Mouse (Mus musculus) limb, embryonic 10.5 days (tissue): ENCODE measurements around the gene Spata17. TPM values are rescaled to one million over a fixed set of nuclear protein-coding genes. Genes with fewer than 3 reads are reported as not detected.

Experiments used
- DNase-seq: peaks from one replicate; pipeline ENCODE4 v3.0.0-alpha.2; 2017; ENCODE audit warnings: low spot score
- H3K27ac ChIP-seq: fragments of 300-500 bp; sonication (generic); 2 replicates; pipeline ENCODE4 v1.5.1; 2016; ENCODE audit warnings: mild to moderate bottlenecking
- H3K27me3 ChIP-seq: fragments of 300-500 bp; sonication (generic); 2 replicates; pipeline ENCODE4 v1.6.1; 2016; ENCODE audit warnings: low read depth, mild to moderate bottlenecking; ENCODE audit not compliant: poor library complexity, severe bottlenecking
- H3K36me3 ChIP-seq: fragments of 300-500 bp; sonication (generic); 2 replicates; pipeline ENCODE4 v1.6.1; 2016; ENCODE audit warnings: mild to moderate bottlenecking, moderate library complexity
- H3K4me1 ChIP-seq: fragments of 300-500 bp; sonication (generic); 2 replicates; pipeline ENCODE4 v1.6.1; 2016
- H3K4me3 ChIP-seq: fragments of 300-500 bp; sonication (generic); 2 replicates; pipeline ENCODE4 v1.5.1; 2016; ENCODE audit warnings: mild to moderate bottlenecking, moderate library complexity
- H3K9me3 ChIP-seq: fragments of 300-500 bp; sonication (generic); replicated peaks from 2 replicates; pipeline ENCODE4 v1.6.1; 2016; ENCODE audit warnings: mild to moderate bottlenecking
- WGBS: fragments of 180-500 bp; shearing (Covaris S2); methylation state at CpG from one replicate; pipeline ENCODE4 v1.1.7; 2016; 5-methylcytosine and 5-hydroxymethylcytosine counted together
- polyA plus RNA-seq: library from polyadenylated mRNA; unstranded; fragments of >200 nt; fragmentation: Nextera tagmentation; extraction: Ambion mirVana; gene quantifications from 2 replicates; pipeline ENCODE4 v1.2.1, GENCODE M21; 2016

Spata17 gene
- polyA plus RNA-seq, 1 experiment from 2014 or later, result 1.4 TPM

DNA sequence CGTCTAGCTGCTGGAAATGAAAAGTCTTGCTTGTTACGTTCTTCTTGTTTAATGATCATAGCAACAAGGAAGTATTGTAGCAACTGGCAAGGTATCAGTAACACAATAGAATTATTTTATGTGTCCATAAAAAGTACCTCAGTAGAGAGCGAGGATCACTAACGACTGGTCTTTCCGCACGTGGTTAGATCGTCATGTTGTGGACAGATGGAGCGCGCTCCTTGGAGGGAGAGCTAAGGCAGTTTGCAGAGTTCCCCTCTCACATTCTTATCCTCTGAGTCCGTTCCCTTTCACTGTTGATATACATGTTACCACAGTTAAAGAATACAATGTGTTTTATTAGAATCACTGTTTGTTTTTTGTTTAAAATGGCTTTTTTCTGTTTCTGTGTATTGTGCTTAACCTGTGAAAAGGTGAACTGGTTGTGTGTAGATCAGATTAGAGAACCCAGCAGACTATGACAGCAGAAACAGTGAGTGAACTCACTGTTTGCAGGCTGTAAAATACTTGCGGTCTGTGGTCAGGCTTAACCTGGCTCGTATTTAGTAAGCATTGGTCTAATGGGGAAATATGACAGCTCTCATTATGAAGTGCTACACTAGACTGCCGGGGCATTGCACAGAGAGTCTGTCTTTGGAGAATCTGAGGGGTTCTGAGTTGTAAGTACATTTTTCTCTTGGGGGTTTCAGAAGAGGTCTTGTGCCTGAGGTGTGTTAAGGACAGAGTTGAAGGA, 13.3 kb upstream of the Spata17 start:
- no peak overlapping the region for H3K4me3 ChIP-seq
- peaks cover 39% of the 10 kb centered on the region for H3K36me3 ChIP-seq
- no peaks in the 10 kb centered on the region for H3K9me3 ChIP-seq
- H3K4me1 ChIP-seq, result peaks cover 8% of the 10 kb centered on the region
- whole genome bisulfite sequencing, result 89% methylated on average over 13 of the region's 13 CpGs
- H3K27me3 ChIP-seq, result no peaks in the 10 kb centered on the region
- DNase-seq, result no peak
- no peak overlapping the region for H3K27ac ChIP-seq

DNA sequence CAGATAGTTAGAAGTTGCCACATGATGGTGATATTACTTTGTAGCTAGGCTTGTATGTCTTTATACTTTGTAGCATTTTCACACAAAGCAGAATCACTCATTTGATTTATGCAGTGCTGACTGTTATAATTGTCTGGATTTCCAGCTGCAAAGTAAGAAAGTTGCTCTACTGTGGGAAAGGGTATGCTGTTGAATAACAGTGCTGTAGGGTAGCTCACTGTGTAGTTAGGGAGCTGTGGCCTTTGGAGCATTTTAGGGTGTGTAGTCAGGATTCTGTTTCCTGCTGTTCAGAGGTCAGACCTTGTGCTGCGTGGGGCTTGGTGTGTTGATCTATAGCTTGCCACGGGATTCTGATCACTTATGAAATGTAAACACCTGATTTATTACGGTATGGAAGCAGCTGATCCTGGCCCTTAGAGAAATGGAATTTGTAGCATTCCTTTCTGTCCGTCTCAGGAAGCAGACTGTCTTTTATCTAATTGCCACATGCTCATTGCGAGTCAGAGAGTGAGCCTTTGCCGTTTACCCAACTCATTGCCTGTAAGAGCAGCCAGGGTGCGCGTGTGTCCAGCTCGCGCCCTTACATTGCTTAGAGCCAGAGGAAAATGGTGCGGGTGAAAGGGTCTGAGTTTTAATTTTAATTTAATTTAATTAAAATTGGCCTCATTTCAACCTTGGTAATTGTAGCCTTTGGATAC, 11.2 kb upstream of the Spata17 start:
- Histone ChIP-seq H3K36me3 (peaks cover 33% of the 10 kb centered on the region), H3K27ac (no peak overlapping the region), H3K27me3 (no peaks in the 10 kb centered on the region), H3K4me3 (no peak overlapping the region), H3K4me1 (no peaks in the 10 kb centered on the region), H3K9me3 (no peaks in the 10 kb centered on the region)
- no peak for DNase-seq
- 84% methylated on average over 11 of the region's 11 CpGs for WGBS

DNA sequence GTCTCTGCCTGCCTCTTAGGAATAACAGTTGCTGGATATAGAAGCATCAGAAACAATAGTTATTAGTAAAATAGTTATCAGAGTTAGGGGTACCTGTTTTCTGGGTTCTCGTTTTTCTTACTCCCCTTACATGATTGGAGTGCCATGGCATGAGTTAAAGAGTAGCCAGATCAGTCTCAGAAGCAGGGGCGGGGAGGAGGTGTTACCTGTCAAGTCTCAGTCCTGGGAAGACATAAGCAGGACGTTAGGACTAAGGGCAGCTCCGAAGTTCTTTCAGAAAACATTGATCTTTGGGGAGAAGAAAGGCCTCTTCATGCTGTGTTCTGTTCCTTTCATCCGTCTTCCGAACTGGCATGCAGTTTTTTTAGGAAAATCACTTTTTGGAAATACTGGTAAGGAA, 5.5 kb upstream of the Spata17 start:
- H3K4me1 ChIP-seq, result peaks cover 5% of the 10 kb centered on the region
- H3K9me3 ChIP-seq, result no peaks in the 10 kb centered on the region
- no peak overlapping the region for H3K4me3 ChIP-seq
- no peak for DNase-seq
- peaks cover 7% of the 10 kb centered on the region for H3K36me3 ChIP-seq
- WGBS, result 78% methylated on average over 6 of the region's 6 CpGs
- H3K27me3 ChIP-seq, result no peaks in the 10 kb centered on the region
- H3K27ac ChIP-seq, result no peak overlapping the region

DNA sequence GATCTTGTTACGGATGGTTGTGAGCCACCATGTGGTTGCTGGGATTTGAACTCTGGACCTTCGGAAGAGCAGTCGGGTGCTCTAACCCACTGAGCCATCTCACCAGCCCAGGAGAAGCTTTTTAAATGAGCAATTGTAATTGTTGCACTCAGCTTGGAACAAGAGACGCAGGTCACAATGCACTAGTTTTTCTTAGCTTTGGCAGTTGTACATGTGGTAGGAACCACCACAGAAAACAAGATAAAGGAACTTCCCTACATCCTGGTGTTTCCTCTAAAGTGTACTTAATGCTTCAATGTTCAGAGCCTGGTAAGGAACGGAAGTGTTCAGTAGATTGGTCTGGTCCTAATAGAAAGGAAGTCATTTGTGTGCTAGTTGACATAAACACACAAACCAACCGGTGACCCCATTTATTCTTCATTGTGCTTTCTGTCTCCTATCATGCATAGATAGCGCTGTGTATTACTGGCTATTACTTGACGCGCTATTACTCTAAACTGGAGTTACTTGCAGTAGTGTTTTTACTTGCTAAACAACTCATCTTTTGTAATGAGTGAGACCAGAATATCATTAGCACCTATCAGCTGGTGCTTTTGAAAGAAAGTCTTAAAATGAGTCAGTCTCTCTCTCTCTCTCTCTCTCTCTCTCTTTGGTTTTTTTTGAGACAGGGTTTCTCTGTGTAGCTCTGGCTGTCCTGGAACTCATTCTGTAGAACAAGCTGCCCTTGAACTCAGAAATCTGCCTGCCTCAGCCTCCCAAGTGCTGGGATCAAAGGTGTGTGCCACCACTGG, 1.6 kb upstream of the Spata17 start:
- Histone ChIP-seq H3K9me3 (no peaks in the 10 kb centered on the region), H3K27me3 (no peaks in the 10 kb centered on the region), H3K36me3 (0 out of 2 replicates have a peak, but pooled peaks cover 3% of the 10 kb centered on the region), H3K4me3 (no peak overlapping the region), H3K27ac (no peak overlapping the region), H3K4me1 (peaks cover 5% of the 10 kb centered on the region)
- no peak for DNase-seq
- 95% methylated on average over 9 of the region's 9 CpGs for WGBS

DNA sequence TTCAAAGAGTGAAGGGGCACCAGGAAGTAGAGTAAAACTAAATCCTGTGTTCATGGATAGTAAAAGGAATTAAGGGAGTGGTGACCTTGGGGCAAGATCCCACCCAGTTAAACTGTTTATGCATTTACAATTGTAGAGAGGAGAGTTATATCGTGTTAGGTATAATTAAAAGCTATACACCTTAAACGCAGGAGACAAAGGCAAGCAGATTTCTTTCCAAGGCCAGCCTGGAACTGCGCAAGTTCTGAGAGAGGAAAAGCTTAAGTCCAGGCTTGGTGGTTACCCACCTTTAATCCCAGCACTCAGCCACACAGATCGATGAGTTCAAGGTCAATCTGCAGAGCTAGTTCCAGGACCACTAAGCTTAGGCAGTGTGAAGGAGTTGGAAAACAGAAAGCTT, 4.5 kb downstream of the Spata17 start:
- Histone ChIP-seq H3K9me3 (no peaks in the 10 kb centered on the region), H3K27ac (no peak overlapping the region), H3K4me1 (no peaks in the 10 kb centered on the region), H3K4me3 (no peak overlapping the region), H3K27me3 (no peaks in the 10 kb centered on the region), H3K36me3 (no peaks in the 10 kb centered on the region)
- WGBS, result 90% methylated on average over 4 of the region's 4 CpGs
- DNase-seq, result no peak

DNA sequence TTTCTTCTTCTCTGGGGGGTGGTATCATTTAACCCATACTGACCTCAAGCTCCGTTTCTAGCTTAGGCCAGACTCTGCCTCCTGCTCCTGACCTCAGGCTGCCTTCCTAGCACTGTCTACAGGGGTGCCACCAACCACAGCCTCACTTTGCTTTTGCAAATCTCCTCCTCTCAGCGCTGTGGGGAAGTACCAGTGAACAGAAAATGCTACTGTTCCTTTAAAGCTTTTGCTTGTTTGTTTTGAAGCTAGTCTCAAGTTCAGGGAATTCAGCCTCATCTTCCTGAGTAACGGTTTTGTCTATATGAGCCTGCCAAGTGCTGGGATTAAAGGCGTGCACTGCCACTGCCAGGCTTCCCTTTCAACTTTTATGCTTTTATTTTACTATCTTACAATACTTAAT, 5.8 kb downstream of the Spata17 start:
- Histone ChIP-seq H3K9me3 (no peaks in the 10 kb centered on the region), H3K27ac (no peak overlapping the region), H3K4me3 (no peak overlapping the region), H3K4me1 (no peaks in the 10 kb centered on the region), H3K36me3 (no peaks in the 10 kb centered on the region), H3K27me3 (no peaks in the 10 kb centered on the region)
- 59% methylated on average over 4 of the region's 4 CpGs for WGBS
- no peak for DNase-seq

DNA sequence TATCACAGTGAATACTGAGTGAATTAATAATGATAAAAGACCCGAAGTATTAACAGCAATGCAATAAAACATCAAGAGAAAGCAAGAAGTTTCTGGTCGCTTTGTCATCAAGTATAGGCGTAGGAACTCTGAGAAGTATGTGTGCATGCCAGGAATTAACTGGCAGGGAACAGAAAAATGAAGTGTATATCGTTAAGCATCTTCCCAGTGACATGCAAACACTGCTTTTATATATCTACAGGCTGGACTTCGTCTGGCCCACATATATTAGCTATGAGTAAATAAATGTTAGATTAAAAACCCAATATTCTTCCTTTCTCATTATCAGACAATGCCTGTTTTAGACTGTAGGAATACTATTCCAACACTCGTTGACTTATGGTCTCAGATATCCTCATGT, 9.8 kb downstream of the Spata17 start:
- no peaks in the 10 kb centered on the region for H3K9me3 ChIP-seq
- WGBS, result 86% methylated on average over 6 of the region's 6 CpGs
- no peak overlapping the region for H3K27ac ChIP-seq
- H3K36me3 ChIP-seq, result no peaks in the 10 kb centered on the region
- no peaks in the 10 kb centered on the region for H3K27me3 ChIP-seq
- H3K4me3 ChIP-seq, result no peak overlapping the region
- DNase-seq, result no peak
- H3K4me1 ChIP-seq, result no peaks in the 10 kb centered on the region

DNA sequence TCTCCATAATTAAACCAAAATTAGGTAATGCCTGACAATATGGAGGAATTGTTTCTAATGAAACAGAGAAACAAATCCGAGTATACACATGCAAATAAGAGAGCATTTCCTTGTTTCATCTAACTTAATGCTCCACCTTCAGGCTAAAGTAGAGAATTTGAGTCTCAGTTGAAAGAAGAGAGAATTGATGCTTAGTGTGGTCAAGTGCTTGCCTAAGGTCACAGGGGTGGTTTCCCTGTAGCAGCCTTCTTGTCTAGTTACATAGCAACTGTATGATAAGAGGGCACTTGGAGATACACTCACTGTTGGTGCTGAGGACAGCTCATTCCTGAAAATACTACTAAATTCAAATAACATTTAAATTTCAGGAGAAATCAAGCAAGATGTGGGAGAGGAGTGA, 36.7 kb downstream of the Spata17 start:
- H3K36me3 ChIP-seq, result no peaks in the 10 kb centered on the region
- H3K4me1 ChIP-seq, result peaks cover 7% of the 10 kb centered on the region
- H3K9me3 ChIP-seq, result no peaks in the 10 kb centered on the region
- H3K27me3 ChIP-seq, result no peaks in the 10 kb centered on the region
- WGBS, result 83% methylated on average over 1 of the region's 1 CpGs
- H3K4me3 ChIP-seq, result no peak overlapping the region
- no peak overlapping the region for H3K27ac ChIP-seq
- DNase-seq, result no peak

DNA sequence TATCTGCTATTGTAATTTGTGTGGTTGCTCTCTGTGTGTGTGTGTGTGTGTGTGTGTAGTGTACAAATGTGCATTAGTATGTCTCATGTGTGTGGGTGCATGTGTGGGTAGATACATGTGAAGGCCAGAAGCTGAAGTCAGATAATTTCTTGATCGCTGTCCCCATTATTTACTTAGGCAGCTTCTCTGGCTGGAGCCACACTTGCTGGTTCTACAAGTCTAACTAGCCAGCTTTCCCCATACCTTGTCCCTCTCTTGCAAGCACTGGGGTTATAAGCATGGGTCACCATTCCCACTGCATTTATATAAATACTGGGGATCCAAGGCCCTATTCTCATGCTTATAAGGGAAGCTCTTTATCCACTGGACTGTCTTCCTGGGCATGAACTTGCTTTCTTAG, 39.3 kb downstream of the Spata17 start:
- no peak overlapping the region for H3K27ac ChIP-seq
- peaks cover 7% of the 10 kb centered on the region for H3K4me1 ChIP-seq
- H3K27me3 ChIP-seq, result no peaks in the 10 kb centered on the region
- no peaks in the 10 kb centered on the region for H3K36me3 ChIP-seq
- H3K4me3 ChIP-seq, result no peak overlapping the region
- no peaks in the 10 kb centered on the region for H3K9me3 ChIP-seq
- WGBS, result 100% methylated on average over 1 of the region's 1 CpGs
- no peak for DNase-seq

DNA sequence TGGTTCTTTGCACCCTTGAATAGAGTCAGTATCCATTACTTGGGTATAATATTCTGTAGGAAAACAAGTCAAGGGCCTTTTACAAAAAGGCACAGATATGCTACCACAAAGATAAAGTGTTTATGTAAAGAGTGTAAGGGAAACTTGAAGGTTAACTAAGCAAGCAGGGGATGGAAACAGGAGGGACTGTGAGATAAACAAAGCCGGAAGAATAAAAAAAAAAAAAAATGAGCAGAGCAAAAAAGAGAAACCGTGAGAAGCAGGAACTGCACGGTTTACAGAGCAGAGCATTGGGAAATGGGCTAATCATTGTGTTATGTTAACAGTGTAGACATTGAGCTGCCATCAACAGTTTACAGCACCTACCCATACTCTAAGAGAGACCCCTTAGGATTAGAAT, 44.9 kb downstream of the Spata17 start:
- H3K4me1 ChIP-seq, result no peaks in the 10 kb centered on the region
- no peaks in the 10 kb centered on the region for H3K27me3 ChIP-seq
- no peak for DNase-seq
- H3K36me3 ChIP-seq, result no peaks in the 10 kb centered on the region
- WGBS, result 83% methylated on average over 3 of the region's 3 CpGs
- H3K4me3 ChIP-seq, result no peak overlapping the region
- no peak overlapping the region for H3K27ac ChIP-seq
- H3K9me3 ChIP-seq, result no peaks in the 10 kb centered on the region

DNA sequence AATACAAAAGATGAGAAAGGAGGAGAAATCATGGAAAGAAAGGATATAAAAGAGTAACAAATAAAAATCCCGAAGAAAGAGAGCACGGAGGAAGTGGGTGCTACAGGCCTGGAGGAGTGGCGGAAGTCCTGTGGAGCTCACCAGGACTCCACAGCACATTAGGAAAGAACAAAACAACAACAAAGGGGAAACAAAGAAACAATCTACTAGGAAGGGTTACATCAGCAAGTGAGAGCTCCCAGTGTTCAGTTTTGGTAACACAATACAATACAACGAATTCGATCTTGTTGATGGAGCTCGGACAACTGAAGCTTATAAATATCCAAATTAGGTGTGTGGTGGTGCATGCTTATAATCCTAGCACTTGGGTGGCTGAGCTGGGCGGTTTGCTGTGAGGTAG, 45.6 kb downstream of the Spata17 start:
- Histone ChIP-seq H3K9me3 (no peaks in the 10 kb centered on the region), H3K4me3 (no peak overlapping the region), H3K36me3 (no peaks in the 10 kb centered on the region), H3K27ac (no peak overlapping the region), H3K4me1 (no peaks in the 10 kb centered on the region), H3K27me3 (no peaks in the 10 kb centered on the region)
- DNase-seq, result no peak
- 81% methylated on average over 7 of the region's 7 CpGs for WGBS

DNA sequence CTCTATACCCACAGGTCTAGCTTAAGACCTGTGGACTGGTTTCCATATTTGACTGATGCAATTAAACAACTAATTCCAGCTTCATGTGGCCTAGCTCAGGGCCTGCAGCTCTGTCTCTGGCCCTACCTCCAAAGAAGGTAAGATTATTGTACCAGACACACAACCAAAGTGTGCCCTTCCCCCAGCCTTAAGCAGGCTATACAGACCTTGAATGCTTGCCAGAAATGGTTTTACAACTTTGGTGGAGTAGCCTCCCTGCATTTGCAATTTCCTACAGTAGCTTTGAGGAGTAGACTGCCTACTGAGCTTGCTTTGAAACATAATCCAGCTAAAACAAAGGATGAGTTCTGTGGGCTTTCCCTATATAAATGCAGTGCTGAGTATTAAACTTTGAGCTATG, 51.7 kb downstream of the Spata17 start:
- no peak for DNase-seq
- no peaks in the 10 kb centered on the region for H3K36me3 ChIP-seq
- no peak overlapping the region for H3K4me3 ChIP-seq
- no peaks in the 10 kb centered on the region for H3K4me1 ChIP-seq
- no peaks in the 10 kb centered on the region; the same call in 1 of the 2 replicates for H3K9me3 ChIP-seq
- no peaks in the 10 kb centered on the region for H3K27me3 ChIP-seq
- no peak overlapping the region for H3K27ac ChIP-seq

DNA sequence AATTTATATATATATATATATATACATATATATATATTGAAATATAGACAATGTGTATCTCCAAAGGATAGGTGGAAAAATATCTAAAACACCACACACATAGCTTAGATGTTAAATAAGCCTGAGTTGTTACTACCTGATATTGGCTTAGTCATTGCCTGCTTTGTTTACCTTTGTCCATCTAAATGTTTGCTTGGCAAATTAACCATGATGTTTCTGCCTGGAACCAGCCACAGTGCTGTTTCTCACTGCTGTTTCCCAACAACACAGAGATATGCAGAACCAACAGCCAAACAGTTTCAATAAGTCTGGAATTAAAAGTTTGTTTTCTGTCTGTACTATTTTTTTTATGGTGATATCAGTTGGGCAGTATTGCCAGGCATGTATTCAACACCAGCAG, 59.6 kb downstream of the Spata17 start:
- Histone ChIP-seq H3K27me3 (no peaks in the 10 kb centered on the region), H3K27ac (no peak overlapping the region), H3K4me1 (peaks cover 7% of the 10 kb centered on the region), H3K9me3 (no peaks in the 10 kb centered on the region; the same call in 1 of the 2 replicates), H3K36me3 (no peaks in the 10 kb centered on the region), H3K4me3 (no peak overlapping the region)
- no peak for DNase-seq
